In the genomic region with DNA sequence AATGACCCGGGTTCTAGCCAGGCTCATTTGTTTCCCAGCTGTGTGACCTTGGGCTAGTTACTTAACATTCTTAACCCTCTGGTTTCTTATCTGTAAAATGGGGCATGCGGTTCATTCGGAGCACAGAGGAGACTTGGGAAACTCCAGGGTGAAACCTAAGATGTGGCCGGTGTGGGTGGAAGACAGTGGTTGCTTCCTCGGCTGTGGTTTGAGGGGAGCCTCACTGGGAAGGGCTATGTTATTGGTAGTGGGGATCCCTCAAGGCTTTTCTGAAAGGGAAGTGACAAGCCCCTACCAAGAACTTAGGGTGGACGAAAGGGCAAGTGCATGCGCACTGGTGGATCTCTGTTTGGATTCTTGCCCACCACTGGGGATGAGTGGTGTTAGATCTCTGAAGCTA, we compare ENCODE assay signal across 29 mouse cellular contexts. TPM values are rescaled to one million over a fixed set of nuclear protein-coding genes. Genes with fewer than 3 reads are reported as not detected.
DNase-seq lines count a peak whose midpoint lies in the region; ATAC-seq and TF ChIP-seq lines count a peak whose summit lies in the region.
"Had no signal": no experiment of that assay in that cellular context is flagged by ENCODE, and none has a peak within 500 bp of the region (broad histone marks: within the 10 kb centered on the region; RNA-seq: fewer than 3 reads in every experiment).

No protein-coding gene starts in this region.

- peak; percentile 61 for ATAC-seq in granulocyte monocyte progenitor cell, adult 5-6 weeks (replicated peaks; ENCODE audit: poor library complexity, severe bottlenecking)
- ATAC-seq in monocyte, adult 5-6 weeks (replicated peaks; ENCODE audit: insufficient number of reproducible peaks, low FRiP score, low TSS enrichment, poor library complexity, severe bottlenecking), result peak; percentile 16
- ATAC-seq in heart, embryonic 12.5 days (ENCODE audit: insufficient number of reproducible peaks, low FRiP score), result no peak
- ATAC-seq: activated CD4-positive, CD25-positive, alpha-beta regulatory T cell, adult 4 months; CD4-positive, CD25-positive, alpha-beta regulatory T cell, adult 4 months; forebrain, embryonic 13.5 days; forebrain, embryonic 16.5 days had no signal

- no peak overlapping the region for H3K4me3 ChIP-seq in gastrocnemius, adult 2 months
- H3K4me3 ChIP-seq in heart, embryonic 12.5 days, result no peak overlapping the region
- no peak overlapping the region for H3K4me3 ChIP-seq in left cerebral cortex, adult 2 months
- H3K4me3 ChIP-seq: forebrain, embryonic 10.5 days; forebrain, embryonic 13.5 days; heart, adult 2 months; heart, embryonic 10.5 days; hindbrain, embryonic 12.5 days; hindbrain, embryonic 15.5 days had no signal

- peak overlapping the region; percentile 16; the same call in 1 of the 2 replicates for H3K27ac ChIP-seq in gastrocnemius, adult 2 months
- H3K27ac ChIP-seq in heart, embryonic 12.5 days (ENCODE audit: poor library complexity, severe bottlenecking), result no peak overlapping the region
- no peak overlapping the region for H3K27ac ChIP-seq in left cerebral cortex, adult 2 months
- H3K27ac ChIP-seq: forebrain, embryonic 10.5 days; forebrain, embryonic 13.5 days; heart, adult 2 months; heart, embryonic 10.5 days; hindbrain, embryonic 12.5 days; hindbrain, embryonic 15.5 days had no signal

- intact Hi-C loops in gastrocnemius, adult 2 months (cut with DNase I), result no loop called here
- intact Hi-C loops in left cerebral cortex, adult 2 months (cut with DNase I), result no loop called here

- H3K9ac ChIP-seq in heart, embryonic 12.5 days, result no peak overlapping the region
- H3K9ac ChIP-seq: forebrain, embryonic 13.5 days; hindbrain, embryonic 12.5 days; hindbrain, embryonic 15.5 days had no signal

- peaks cover 31% of the 10 kb centered on the region; the same call in 1 of the 2 replicates for H3K27me3 ChIP-seq in heart, embryonic 12.5 days (replicated peaks)
- H3K27me3 ChIP-seq: forebrain, embryonic 13.5 days; hindbrain, embryonic 15.5 days had no signal

- no peak for DNase-seq in gastrocnemius, adult 2 months
- DNase-seq in gastrocnemius, adult 8-10 months (ENCODE audit: low spot score in 2 of 2), result no peak
- DNase-seq in left cerebral cortex, adult 2 months (ENCODE audit: extremely low spot score in 1 of 2, low spot score in 2 of 2), result no peak
- no peak for DNase-seq in kidney, postnatal 36 days
- DNase-seq: adrenal gland, adult 8-10 months; adrenal gland, postnatal 25 days; B cell, adult 2 months; cerebellum, adult 11-12 months; cerebellum, adult 8-10 months had no signal

- peaks cover 51% of the 10 kb centered on the region for H3K4me1 ChIP-seq in heart, embryonic 12.5 days (replicated peaks)
- H3K4me1 ChIP-seq: forebrain, embryonic 13.5 days; hindbrain, embryonic 12.5 days; hindbrain, embryonic 15.5 days had no signal

- H3K9me3 ChIP-seq in heart, embryonic 12.5 days (replicated peaks), result no peaks in the 10 kb centered on the region
- H3K9me3 ChIP-seq: forebrain, embryonic 10.5 days; forebrain, embryonic 13.5 days; heart, embryonic 10.5 days; hindbrain, embryonic 12.5 days; hindbrain, embryonic 15.5 days had no signal

- 73% methylated on average over 7 of the region's 7 CpGs for WGBS in heart, embryonic 12.5 days

- TF ChIP-seq CTCF in gastrocnemius, adult 2 months (IDR thresholded peaks at IDR 0.05), result no peak
- TF ChIP-seq CTCF in left cerebral cortex, adult 2 months (IDR thresholded peaks at IDR 0.05), result no peak

- no peak overlapping the region for H3K4me2 ChIP-seq in heart, embryonic 12.5 days
- H3K4me2 ChIP-seq: forebrain, embryonic 13.5 days; hindbrain, embryonic 12.5 days; hindbrain, embryonic 15.5 days had no signal

- H3K36me3 ChIP-seq in heart, embryonic 12.5 days, result no peaks in the 10 kb centered on the region
- H3K36me3 ChIP-seq: forebrain, embryonic 10.5 days; heart, embryonic 10.5 days; hindbrain, embryonic 12.5 days; hindbrain, embryonic 15.5 days had no signal

RNA-seq across cellular contexts. Expression of gene Krt80, which starts 14.6 kb away (rescaled TPM):
- total RNA-seq in gastrocnemius, adult 2 months (2021), result 1 to 10 TPM; 1.6 to 2.5 TPM
- 1 to 10 TPM; 1.1 to 3.4 (median 2.5) TPM for total RNA-seq in gastrocnemius, adult 8-10 months (2022)
- total RNA-seq in granulocyte monocyte progenitor cell, adult 5-6 weeks (2014; fragmentation: Nextera tagmentation), result 3.2 and 4.2 TPM in 2 replicates
- total RNA-seq in granulocyte monocyte progenitor cell, adult 5-6 weeks (2017), result 1.2 and 1.3 TPM in 2 replicates
- total RNA-seq in monocyte, adult 5-6 weeks (2017), result 124 to 181 TPM (median 163 TPM) in 3 replicates
- 7.0 and 7.5 TPM in 2 replicates for polyA plus RNA-seq in heart, embryonic 12.5 days (2016; fragmentation: Nextera tagmentation; extraction: Ambion mirVana)
- 1 to 10 TPM; 2.9 to 3.9 TPM for total RNA-seq in left cerebral cortex, adult 2 months (2021)
- polyA plus RNA-seq: activated CD4-positive, CD25-positive, alpha-beta regulatory T cell, adult 4 months; embryonic facial prominence, embryonic 11.5 days had no signal

RNA-seq across cellular contexts. Expression of gene Krt7, which starts 26.2 kb away (rescaled TPM):
- not detected for total RNA-seq in gastrocnemius, adult 2 months (2021)
- not detected for total RNA-seq in gastrocnemius, adult 8-10 months (2022)
- 0.21 and 0.67 TPM in 2 replicates for total RNA-seq in granulocyte monocyte progenitor cell, adult 5-6 weeks (2014; fragmentation: Nextera tagmentation)
- 0.39 TPM in 1 of 2 replicates, not detected in the other for total RNA-seq in granulocyte monocyte progenitor cell, adult 5-6 weeks (2017)
- 3.0 to 8.2 TPM (median 4.9 TPM) in 3 replicates for total RNA-seq in monocyte, adult 5-6 weeks (2017)
- polyA plus RNA-seq in heart, embryonic 12.5 days (2016; fragmentation: Nextera tagmentation; extraction: Ambion mirVana), result 25.1 TPM in 2 replicates
- total RNA-seq in left cerebral cortex, adult 2 months (2021), result under 1 TPM; 0.09 to 0.48 TPM
- total RNA-seq: gastrocnemius, postnatal 14 days had no signal
- polyA plus RNA-seq: activated CD4-positive, CD25-positive, alpha-beta regulatory T cell, adult 4 months had no signal

RNA-seq across cellular contexts. Expression of gene Krt87, which starts 54.0 kb away (rescaled TPM):
- total RNA-seq in gastrocnemius, adult 2 months (2021), result not detected
- total RNA-seq in gastrocnemius, adult 8-10 months (2022), result not detected
- total RNA-seq in granulocyte monocyte progenitor cell, adult 5-6 weeks (2014; fragmentation: Nextera tagmentation), result not detected in 2 replicates
- total RNA-seq in granulocyte monocyte progenitor cell, adult 5-6 weeks (2017), result not detected in 2 replicates
- not detected in 3 replicates for total RNA-seq in monocyte, adult 5-6 weeks (2017)
- not detected in 2 replicates for polyA plus RNA-seq in heart, embryonic 12.5 days (2016; fragmentation: Nextera tagmentation; extraction: Ambion mirVana)
- total RNA-seq in left cerebral cortex, adult 2 months (2021), result under 1 TPM in 1 of 2 experiments, not detected in 1; 0.14 TPM
- total RNA-seq: adrenal gland, postnatal 25 days; ES-E14; gastrocnemius, postnatal 14 days; heart, adult 2 months; heart, postnatal 25 days; hematopoietic stem cell, adult 5-6 weeks had no signal
- polyA plus RNA-seq: forebrain, embryonic 13.5 days; heart, adult 2 months; heart, embryonic 10.5 days; heart, embryonic 14.5 days; heart, postnatal 0 days; intestine, embryonic 14.5 days had no signal

Comparison
In these comparisons a context has a peak if more than half of its experiments do, and no peak if none do; other contexts are left out.
1. RNA of gene Krt80, which starts 14.6 kb away (total RNA-seq): 124 to 181 TPM in monocyte, adult 5-6 weeks; 2.9 to 3.9 TPM in left cerebral cortex, adult 2 months, 1.2 to 4.2 TPM in granulocyte monocyte progenitor cell, adult 5-6 weeks, 1.1 to 3.4 TPM in gastrocnemius, adult 8-10 months and 1.6 to 2.5 TPM in gastrocnemius, adult 2 months; every median in the first group is over 10 times any median in the second.